Mouse (Mus musculus) yolk sac, embryonic 10.5 days (tissue): Measurements from ENCODE around the gene Oscar.
"Not testable (repeated sequence)": the region's sequence is repeated elsewhere in the genome, so short reads cannot be mapped to it uniquely, and the experiment has no call there.

Source experiments
- DNase-seq: peaks from one replicate; pipeline ENCODE4 v3.0.0-alpha.2; 2017; ENCODE audit warnings: low spot score

Gene Oscar

GRCm38 (mm10) chr7:3610437-3610836 lies 5.5 kb downstream of the Oscar start:
- no peak for DNase-seq

GRCm38 (mm10) chr7:3609082-3609481 lies 6.9 kb downstream of the Oscar start:
- DNase-seq = no peak

- DNase-seq = no peak
These were observed 7.3 kb downstream of the Oscar start for GRCm38 (mm10) chr7:3608668-3609067.

GRCm38 (mm10) chr7:3607391-3607790 lies 8.6 kb downstream of the Oscar start:
- DNase-seq = no peak

DNA sequence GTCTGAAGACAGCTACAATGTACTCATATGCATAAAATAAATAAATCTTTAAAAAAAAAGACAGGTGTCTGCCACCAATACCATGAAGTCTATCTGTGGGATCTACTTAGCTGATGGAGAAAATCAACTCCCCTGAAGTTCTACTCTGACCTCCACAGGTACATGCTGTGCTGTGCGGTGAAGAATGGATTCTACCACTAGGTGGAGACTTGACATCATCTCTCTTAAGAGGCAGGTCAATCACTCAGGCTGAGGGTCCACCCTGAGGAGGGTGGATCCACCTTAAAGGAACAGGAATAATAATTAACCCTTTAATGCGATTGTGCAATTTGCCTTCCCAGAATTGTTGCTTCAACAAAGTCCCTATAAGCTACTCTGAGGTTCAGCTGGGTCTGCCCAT lies 9.2 kb downstream of the Oscar start:
- peak; percentile 64 for DNase-seq

GRCm38 (mm10) chr7:3601119-3601518 lies 14.8 kb downstream of the Oscar start:
- DNase-seq = peak; percentile 48

GRCm38 (mm10) chr7:3597755-3598154 lies 18.2 kb downstream of the Oscar start:
- not testable (repeated sequence) for DNase-seq

- DNase-seq = peak; percentile 69
These were observed 20.8 kb downstream of the Oscar start for GRCm38 (mm10) chr7:3595146-3595545.

- no peak for DNase-seq
These were observed 21.3 kb downstream of the Oscar start for GRCm38 (mm10) chr7:3594686-3595085.

DNA sequence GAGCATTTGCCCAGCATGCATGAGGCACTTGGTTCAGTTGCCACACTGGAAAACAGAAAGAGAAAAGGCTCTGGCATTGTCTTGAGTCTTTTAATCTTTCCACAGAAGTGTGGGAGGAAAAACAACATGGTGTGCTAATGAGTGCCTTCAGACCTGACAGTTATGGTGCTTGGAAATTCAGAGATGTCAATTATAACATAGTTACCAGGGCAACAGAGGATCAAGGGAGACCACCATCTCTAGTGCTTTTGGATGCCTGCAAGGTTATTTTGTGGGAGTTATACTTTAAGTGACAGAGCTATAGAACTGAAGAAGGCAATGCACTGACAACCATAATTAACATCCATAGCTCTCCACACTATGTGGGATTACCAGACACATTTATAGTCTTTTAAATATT lies 22.1 kb downstream of the Oscar start:
- DNase-seq = no peak

- DNase-seq = no peak
These were observed 24.4 kb downstream of the Oscar start for GRCm38 (mm10) chr7:3591534-3591933.

DNA sequence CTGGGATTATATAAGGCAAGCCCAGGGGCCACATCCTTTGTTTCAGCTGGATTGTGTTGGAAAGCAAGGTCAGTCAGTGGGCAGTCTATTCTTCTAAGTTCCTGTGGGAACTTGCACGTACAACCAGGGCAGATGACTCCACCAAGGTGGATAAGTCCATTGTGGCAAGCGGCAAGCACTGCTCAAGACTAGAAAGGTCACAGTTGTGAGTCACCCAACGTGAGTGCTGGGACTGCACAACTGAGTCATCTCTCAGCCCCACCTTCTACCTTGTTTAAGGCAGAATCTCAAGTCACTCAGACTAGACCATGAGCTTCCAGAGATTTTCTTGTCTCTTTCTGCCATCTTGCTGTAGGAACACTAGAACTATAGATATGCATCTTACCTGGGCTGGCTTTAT lies 25.4 kb downstream of the Oscar start:
- no peak for DNase-seq

DNA sequence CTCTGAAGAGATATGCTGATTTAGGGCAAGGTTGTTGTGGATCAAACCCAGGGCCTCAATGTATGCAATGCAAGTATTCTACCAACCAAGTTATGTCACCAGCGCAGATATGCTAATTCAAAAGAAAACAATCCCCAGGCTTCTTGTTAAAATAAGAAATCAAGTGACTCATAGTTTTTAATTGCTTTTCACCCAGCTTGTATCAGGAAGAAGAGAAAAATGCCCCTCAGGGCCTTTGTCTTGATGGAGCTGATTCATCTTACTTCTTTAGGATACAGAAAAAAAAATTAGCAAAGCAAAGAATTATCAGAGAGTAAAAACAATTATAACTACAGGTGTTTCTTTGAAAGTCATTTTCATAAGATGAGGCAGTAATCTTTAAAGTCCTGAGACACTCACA lies 28.7 kb downstream of the Oscar start:
- no peak for DNase-seq

DNA sequence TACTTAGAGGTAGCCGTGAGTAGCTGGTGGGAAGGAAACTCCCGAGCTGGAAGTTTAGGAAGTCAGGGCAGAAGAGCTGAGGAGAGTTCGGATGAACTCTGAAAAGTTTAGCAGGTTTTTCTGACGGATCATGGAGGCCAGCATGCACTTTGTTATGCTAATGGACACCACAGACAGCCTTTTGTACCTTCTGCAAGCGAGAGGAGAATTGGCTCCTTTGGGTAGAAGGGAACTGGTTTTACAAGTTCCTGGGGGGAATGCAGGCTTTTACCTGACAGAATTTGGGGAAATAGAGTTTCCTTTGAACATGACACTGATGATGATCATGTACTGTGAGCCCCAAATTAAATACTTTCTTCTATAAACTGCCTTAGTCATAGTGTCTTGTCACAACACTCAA lies 29.7 kb downstream of the Oscar start:
- no peak for DNase-seq

GRCm38 (mm10) chr7:3585763-3586162 lies 30.2 kb downstream of the Oscar start:
- no peak for DNase-seq

- no peak for DNase-seq
These were observed 35.9 kb downstream of the Oscar start for GRCm38 (mm10) chr7:3580029-3580428.

GRCm38 (mm10) chr7:3578952-3579546 lies 36.9 kb downstream of the Oscar start:
- DNase-seq = no peak

DNA sequence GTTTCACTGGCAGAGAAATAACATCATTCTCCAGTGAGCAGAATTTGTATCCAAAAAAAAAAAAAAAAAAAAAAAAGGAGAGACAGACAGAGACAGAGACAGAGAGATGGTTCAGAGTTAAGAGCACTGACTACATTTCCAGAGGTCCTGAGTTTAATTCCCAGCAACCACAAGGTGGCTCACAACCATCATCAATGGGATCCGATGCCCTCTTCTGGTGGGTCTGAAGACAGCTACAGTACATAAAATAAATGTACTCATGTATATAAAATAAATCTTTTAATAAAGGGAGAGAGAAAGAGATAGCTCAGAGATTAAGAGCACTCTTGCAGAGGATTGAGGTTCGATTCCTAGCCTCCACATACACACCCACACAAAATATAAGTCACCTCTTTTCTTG lies 37.8 kb downstream of the Oscar start:
- no peak for DNase-seq

DNA sequence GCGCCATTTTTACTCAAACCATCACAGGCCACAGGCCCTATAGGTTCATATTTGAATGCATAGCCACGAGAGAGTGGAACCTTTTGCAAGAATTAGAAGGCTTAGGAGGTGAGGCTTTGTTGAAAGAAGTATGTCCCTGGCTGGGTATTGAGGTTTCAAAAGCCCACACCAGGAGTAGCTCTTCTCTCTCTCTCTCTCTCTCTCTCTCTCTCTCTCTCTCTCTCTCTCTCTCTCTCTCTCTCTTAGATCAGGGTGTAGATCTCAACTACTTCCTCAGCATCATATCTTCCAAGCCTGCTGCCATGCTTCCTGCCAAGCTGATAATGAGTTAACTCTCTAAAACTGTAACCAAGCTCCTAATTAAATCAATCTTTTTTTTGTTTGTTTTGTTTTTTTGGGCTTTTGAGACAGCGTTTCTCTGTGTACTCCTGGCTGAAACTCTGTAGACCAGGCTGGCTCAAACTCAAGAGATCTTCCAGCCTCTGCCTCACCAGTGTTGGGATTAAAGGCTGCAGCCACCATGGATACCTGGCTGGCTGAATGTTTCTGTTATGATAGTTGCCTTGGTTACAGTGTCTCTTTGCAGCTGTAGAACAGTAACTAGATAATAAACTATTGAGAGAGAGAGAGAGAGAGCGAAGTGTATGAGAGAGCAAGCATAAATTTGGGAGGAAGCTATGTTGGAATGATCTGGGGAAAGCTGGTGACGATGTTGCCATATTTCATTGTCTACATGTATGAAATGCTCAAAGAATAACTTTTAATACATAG lies 39.4 kb downstream of the Oscar start:
- no peak for DNase-seq

DNA sequence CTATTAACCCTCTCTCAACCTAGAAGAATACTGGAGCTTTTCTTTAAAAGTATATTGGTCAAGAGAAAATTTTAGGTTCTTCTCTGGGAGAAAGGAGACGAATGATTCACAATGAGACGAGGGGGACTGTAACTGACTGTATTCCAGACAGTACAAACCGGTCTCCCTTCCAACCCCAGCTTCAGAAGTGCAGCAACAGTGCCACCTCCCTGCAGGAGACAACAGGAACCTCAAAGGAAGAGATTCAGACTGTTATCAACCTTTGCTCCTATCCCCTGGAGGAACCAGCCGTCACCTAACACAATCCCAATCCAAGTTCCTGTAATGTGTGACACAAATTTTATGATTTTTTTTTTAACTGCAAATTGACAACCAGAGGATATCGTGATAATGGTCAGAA lies 41.7 kb downstream of the Oscar start:
- DNase-seq = peak; percentile 55

DNA sequence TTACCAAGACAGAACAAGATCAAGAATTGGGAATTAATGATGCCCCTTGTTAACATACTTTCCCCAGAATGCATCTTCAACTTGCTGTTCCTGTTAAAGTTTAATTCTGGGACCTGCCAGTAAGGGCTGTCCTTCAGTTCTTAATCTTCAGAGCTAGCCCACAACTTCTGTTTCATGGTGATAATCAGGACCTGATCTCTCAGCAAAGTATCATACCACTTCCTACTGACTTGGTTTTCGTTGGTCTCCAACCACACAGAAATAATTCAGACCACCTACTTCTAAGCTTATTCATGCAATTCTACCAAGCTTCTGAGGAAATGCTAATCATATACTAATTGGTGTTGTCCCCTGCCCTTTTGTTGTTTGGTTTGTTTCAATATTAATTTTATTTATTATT lies 44.1 kb downstream of the Oscar start:
- no peak for DNase-seq

- DNase-seq = peak; percentile 73
These were observed 45.4 kb downstream of the Oscar start for GRCm38 (mm10) chr7:3570580-3570979.

GRCm38 (mm10) chr7:3569725-3570124 lies 46.2 kb downstream of the Oscar start:
- DNase-seq = no peak

- no peak for DNase-seq
These were observed 48.6 kb downstream of the Oscar start for GRCm38 (mm10) chr7:3567336-3567735.
